Mouse (Mus musculus): ENCODE results near the gene Hddc3. TPM values are rescaled to one million over a fixed set of nuclear protein-coding genes. Genes with fewer than 3 reads are reported as not detected.
A peak's percentile ranks its signal among the peaks of the same experiment; 100 is the strongest.

Gene Hddc3
- total and polyA plus RNA-seq, 2 experiments from 2014 or later, result 16.8 to 36.7 TPM

- no peak overlapping the region for H3K9ac ChIP-seq (replicated peaks; ENCODE audit: low read length, poor library complexity, severe bottlenecking)
- H3K4me3 ChIP-seq (ENCODE audit: low read depth, low read length), result no peak overlapping the region
- no peak for TF ChIP-seq CTCF (IDR thresholded peaks at IDR 0.05)
- H3K4me2 ChIP-seq (ENCODE audit: low read depth, low read length, poor library complexity, severe bottlenecking), result no peak overlapping the region
- ATAC-seq (ENCODE audit: low FRiP score) (no peak), DNase-seq (ENCODE audit: low spot score) (no peak)
- 96% methylated on average over 4 of the region's 4 CpGs for WGBS
- no peaks in the 10 kb centered on the region for H3K27me3 ChIP-seq (ENCODE audit: insufficient read depth, low read length)
- no peaks in the 10 kb centered on the region for H3K36me3 ChIP-seq (ENCODE audit: insufficient read depth, low read length)
- H3K4me1 ChIP-seq (ENCODE audit: insufficient read depth, low read length), result no peaks in the 10 kb centered on the region
- H3K27ac ChIP-seq (ENCODE audit: low read depth, low read length), result no peak overlapping the region
- H3K9me3 ChIP-seq (ENCODE audit: low read length), result no peaks in the 10 kb centered on the region
Measured at GRCm38 (mm10) chr7:80298754-80299153, 44.1 kb upstream of the Hddc3 start.

GRCm38 (mm10) chr7:80299568-80299967 lies 43.3 kb upstream of the Hddc3 start:
- no peaks in the 10 kb centered on the region for H3K4me1 ChIP-seq (ENCODE audit: insufficient read depth, low read length)
- H3K9me3 ChIP-seq (ENCODE audit: low read length), result no peaks in the 10 kb centered on the region
- no peaks in the 10 kb centered on the region for H3K27me3 ChIP-seq (ENCODE audit: insufficient read depth, low read length)
- no peaks in the 10 kb centered on the region for H3K36me3 ChIP-seq (ENCODE audit: insufficient read depth, low read length)
- no peak overlapping the region for H3K27ac ChIP-seq (ENCODE audit: low read depth, low read length)
- no peak overlapping the region for H3K4me2 ChIP-seq (ENCODE audit: low read depth, low read length, poor library complexity, severe bottlenecking)
- 94% methylated on average over 3 of the region's 3 CpGs for WGBS
- DNase-seq (ENCODE audit: low spot score) (no peak), ATAC-seq (ENCODE audit: low FRiP score) (no peak)
- TF ChIP-seq CTCF (IDR thresholded peaks at IDR 0.05), result no peak
- H3K4me3 ChIP-seq (ENCODE audit: low read depth, low read length), result no peak overlapping the region
- H3K9ac ChIP-seq (replicated peaks; ENCODE audit: low read length, poor library complexity, severe bottlenecking), result no peak overlapping the region

- Histone ChIP-seq H3K9ac (replicated peaks; ENCODE audit: low read length, poor library complexity, severe bottlenecking) (no peak overlapping the region), H3K27me3 (ENCODE audit: insufficient read depth, low read length) (no peaks in the 10 kb centered on the region), H3K9me3 (ENCODE audit: low read length) (no peaks in the 10 kb centered on the region), H3K4me1 (ENCODE audit: insufficient read depth, low read length) (no peaks in the 10 kb centered on the region), H3K27ac (ENCODE audit: low read depth, low read length) (no peak overlapping the region), H3K4me2 (ENCODE audit: low read depth, low read length, poor library complexity, severe bottlenecking) (no peak overlapping the region), H3K4me3 (ENCODE audit: low read depth, low read length) (no peak overlapping the region), H3K36me3 (ENCODE audit: insufficient read depth, low read length) (no peaks in the 10 kb centered on the region)
- TF ChIP-seq CTCF (IDR thresholded peaks at IDR 0.05), result 0 out of 2 replicates have a peak, but pooled peaks have one; percentile 14
- no peak for ATAC-seq (ENCODE audit: low FRiP score)
- no peak for DNase-seq (ENCODE audit: low spot score)
- 87% methylated on average over 2 of the region's 2 CpGs for WGBS
Measured at GRCm38 (mm10) chr7:80301522-80301921, 41.4 kb upstream of the Hddc3 start.

GRCm38 (mm10) chr7:80307766-80308165 lies 35.1 kb upstream of the Hddc3 start:
- 80% methylated on average over 3 of the region's 3 CpGs for WGBS
- no peak for DNase-seq (ENCODE audit: low spot score)

GRCm38 (mm10) chr7:80310771-80311170 lies 32.1 kb upstream of the Hddc3 start:
- no peak overlapping the region for H3K9ac ChIP-seq (replicated peaks; ENCODE audit: low read length, poor library complexity, severe bottlenecking)
- H3K27me3 ChIP-seq (ENCODE audit: insufficient read depth, low read length), result no peaks in the 10 kb centered on the region
- no peak for DNase-seq (ENCODE audit: low spot score)
- WGBS, result 89% methylated on average over 7 of the region's 7 CpGs
- H3K4me1 ChIP-seq (ENCODE audit: insufficient read depth, low read length), result no peaks in the 10 kb centered on the region
- H3K27ac ChIP-seq (ENCODE audit: low read depth, low read length), result no peak overlapping the region
- peaks cover 16% of the 10 kb centered on the region for H3K36me3 ChIP-seq (ENCODE audit: insufficient read depth, low read length)
- no peak for ATAC-seq (ENCODE audit: low FRiP score)
- H3K4me2 ChIP-seq (ENCODE audit: low read depth, low read length, poor library complexity, severe bottlenecking), result no peak overlapping the region
- no peak for TF ChIP-seq CTCF (IDR thresholded peaks at IDR 0.05)
- H3K4me3 ChIP-seq (ENCODE audit: low read depth, low read length), result no peak overlapping the region
- no peaks in the 10 kb centered on the region for H3K9me3 ChIP-seq (ENCODE audit: low read length)

More at GRCm38 (mm10) chr7:80307766-80308165, 35.1 kb upstream of the Hddc3 start:
- Histone ChIP-seq H3K9me3 (ENCODE audit: low read length) (no peaks in the 10 kb centered on the region), H3K27me3 (ENCODE audit: insufficient read depth, low read length) (no peaks in the 10 kb centered on the region), H3K4me1 (ENCODE audit: insufficient read depth, low read length) (no peaks in the 10 kb centered on the region), H3K9ac (replicated peaks; ENCODE audit: low read length, poor library complexity, severe bottlenecking) (no peak overlapping the region), H3K27ac (ENCODE audit: low read depth, low read length) (no peak overlapping the region), H3K4me3 (ENCODE audit: low read depth, low read length) (no peak overlapping the region), H3K36me3 (ENCODE audit: insufficient read depth, low read length) (no peaks in the 10 kb centered on the region), H3K4me2 (ENCODE audit: low read depth, low read length, poor library complexity, severe bottlenecking) (no peak overlapping the region)
- TF ChIP-seq CTCF (IDR thresholded peaks at IDR 0.05), result peak; percentile 12; the same call in 1 of the 2 replicates
- no peak for ATAC-seq (ENCODE audit: low FRiP score)

- WGBS, result 78% methylated on average over 2 of the region's 2 CpGs
- Histone ChIP-seq H3K4me2 (ENCODE audit: low read depth, low read length, poor library complexity, severe bottlenecking) (no peak overlapping the region), H3K9ac (replicated peaks; ENCODE audit: low read length, poor library complexity, severe bottlenecking) (no peak overlapping the region), H3K27me3 (ENCODE audit: insufficient read depth, low read length) (no peaks in the 10 kb centered on the region), H3K4me1 (ENCODE audit: insufficient read depth, low read length) (no peaks in the 10 kb centered on the region), H3K4me3 (ENCODE audit: low read depth, low read length) (no peak overlapping the region), H3K36me3 (ENCODE audit: insufficient read depth, low read length) (peaks cover 37% of the 10 kb centered on the region), H3K9me3 (ENCODE audit: low read length) (no peaks in the 10 kb centered on the region), H3K27ac (ENCODE audit: low read depth, low read length) (no peak overlapping the region)
- TF ChIP-seq CTCF (IDR thresholded peaks at IDR 0.05), result no peak
- DNase-seq (ENCODE audit: low spot score) (no peak), ATAC-seq (ENCODE audit: low FRiP score) (no peak)
Measured at GRCm38 (mm10) chr7:80315733-80316132, 27.2 kb upstream of the Hddc3 start.
